Mouse (Mus musculus) Muller cell, postnatal 12 days (primary cell): ENCODE measurements around the gene Samd10.

Experiments used
- DNase-seq: peaks from one replicate; pipeline ENCODE4 v3.0.0-alpha.2; 2015; ENCODE audit errors: inconsistent ontology term

The Samd10 gene

GRCm38 (mm10) chr2:181577126-181577525 lies 21.9 kb downstream of the Samd10 start:
- no peak for DNase-seq

- no peak for DNase-seq
Observed at GRCm38 (mm10) chr2:181576613-181577012, 22.4 kb downstream of the Samd10 start.

GRCm38 (mm10) chr2:181574921-181575545 lies 24.0 kb downstream of the Samd10 start:
- no peak for DNase-seq

- DNase-seq, result no peak
Observed at GRCm38 (mm10) chr2:181573961-181574360, 25.1 kb downstream of the Samd10 start.

GRCm38 (mm10) chr2:181572921-181573920 lies 25.8 kb downstream of the Samd10 start:
- DNase-seq, result no peak

- no peak for DNase-seq
Observed at GRCm38 (mm10) chr2:181571941-181572670, 26.9 kb downstream of the Samd10 start.

GRCm38 (mm10) chr2:181570921-181571595 lies 28.0 kb downstream of the Samd10 start:
- no peak for DNase-seq

- no peak for DNase-seq
Observed at GRCm38 (mm10) chr2:181570375-181570774, 28.6 kb downstream of the Samd10 start.

GRCm38 (mm10) chr2:181569856-181570255 lies 29.2 kb downstream of the Samd10 start:
- no peak for DNase-seq

- no peak for DNase-seq
Observed at GRCm38 (mm10) chr2:181568272-181569008, 30.6 kb downstream of the Samd10 start.

- no peak for DNase-seq
Observed at GRCm38 (mm10) chr2:181567338-181567737, 31.7 kb downstream of the Samd10 start.

GRCm38 (mm10) chr2:181553772-181554171 lies 45.2 kb downstream of the Samd10 start:
- DNase-seq, result no peak

GRCm38 (mm10) chr2:181550233-181550632 lies 48.8 kb downstream of the Samd10 start:
- DNase-seq, result no peak

- DNase-seq, result no peak
Observed at GRCm38 (mm10) chr2:181548682-181549081, 50.3 kb downstream of the Samd10 start.

- no peak for DNase-seq
Observed at GRCm38 (mm10) chr2:181548227-181548626, 50.8 kb downstream of the Samd10 start.

- no peak for DNase-seq
Observed at GRCm38 (mm10) chr2:181546142-181546541, 52.9 kb downstream of the Samd10 start.
